Mouse (Mus musculus) monocyte, adult 5-6 weeks (primary cell): Measurements from ENCODE around the gene Hoxa7. TPM values are rescaled to one million over a fixed set of nuclear protein-coding genes. Genes with fewer than 3 reads are reported as not detected.

Source experiments
- ATAC-seq: fragments of 153-309, 156-312 bp; replicated peaks from 2 replicates; pipeline ENCODE4 v1.8.0; 2017; ENCODE audit warnings: mild to moderate bottlenecking; ENCODE audit not compliant: low TSS enrichment, insufficient number of reproducible peaks, severe bottlenecking, poor library complexity, low FRiP score
- total RNA-seq: library from RNA; stranded (forward); fragments of 200-1000, 200-491, 200-594 nt; gene quantifications from 3 replicates; pipeline ENCODE4 v1.2.3, GENCODE M21; 2017

Gene Hoxa7
- total RNA-seq, 1 experiment from 2014 or later, result not detected

GRCm38 (mm10) chr6:52229558-52230416 is 8.1 kb upstream of the Hoxa7 start:
- no peak for ATAC-seq

GRCm38 (mm10) chr6:52228475-52229465 is 7.1 kb upstream of the Hoxa7 start:
- ATAC-seq, result no peak

GRCm38 (mm10) chr6:52227470-52228222 is 6.0 kb upstream of the Hoxa7 start:
- ATAC-seq, result no peak

GRCm38 (mm10) chr6:52226569-52227257 is 5.1 kb upstream of the Hoxa7 start:
- no peak for ATAC-seq

- ATAC-seq, result no peak
Observed at GRCm38 (mm10) chr6:52225612-52226568, 4.2 kb upstream of the Hoxa7 start.

- ATAC-seq, result no peak
Observed at GRCm38 (mm10) chr6:52224895-52225611, 3.4 kb upstream of the Hoxa7 start.

GRCm38 (mm10) chr6:52223939-52224760 is 2.5 kb upstream of the Hoxa7 start:
- no peak for ATAC-seq

GRCm38 (mm10) chr6:52222729-52223128 is 1.1 kb upstream of the Hoxa7 start:
- no peak for ATAC-seq

- ATAC-seq, result no peak
Observed at GRCm38 (mm10) chr6:52221993-52222685, 485 bp upstream of the Hoxa7 start.

GRCm38 (mm10) chr6:52220865-52221310 is 766 bp downstream of the Hoxa7 start:
- ATAC-seq, result no peak

- ATAC-seq, result no peak
Observed at GRCm38 (mm10) chr6:52220003-52220864, 1.4 kb downstream of the Hoxa7 start.

GRCm38 (mm10) chr6:52219234-52219942 is 2.3 kb downstream of the Hoxa7 start:
- no peak for ATAC-seq

- no peak for ATAC-seq
Observed at GRCm38 (mm10) chr6:52218643-52219215, 2.9 kb downstream of the Hoxa7 start.
